Mouse (Mus musculus) heart, adult 2 months (tissue): ENCODE results near the gene Tab3.

Source experiments
- EP300 ChIP-seq: fragments of 200-500 bp; IDR thresholded peaks from 2 replicates; pipeline ENCODE4 v1.6.1; 2011; ENCODE audit warnings: low read depth, low read length, control low read depth; ENCODE audit not compliant: insufficient read depth
- POLR2A ChIP-seq: fragments of 200-500 bp; IDR thresholded peaks from 2 replicates; pipeline ENCODE4 v1.6.1; 2011; ENCODE audit warnings: mild to moderate bottlenecking, low read depth, low read length, control low read depth; ENCODE audit not compliant: insufficient read depth

DNA sequence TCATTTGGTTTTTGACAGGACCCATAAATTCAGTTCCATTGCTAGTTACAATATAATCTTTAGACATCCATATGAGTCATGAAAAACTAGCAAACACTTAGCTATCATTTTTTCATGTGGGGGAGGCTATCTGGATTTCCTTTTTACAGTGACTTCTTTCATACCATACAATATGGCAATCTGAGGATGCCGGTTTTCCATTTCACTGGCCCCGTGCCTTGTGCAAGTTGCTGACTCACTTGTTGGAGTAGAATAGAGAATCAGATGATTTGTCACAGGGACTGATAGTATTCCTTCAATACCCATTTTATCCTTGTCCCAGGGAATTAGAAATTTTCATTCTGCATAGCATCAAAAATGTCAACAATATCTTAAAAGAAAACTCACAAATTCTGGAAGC is 14.9 kb upstream of the Tab3 start:
- no peak for TF ChIP-seq POLR2A
- no peak for TF ChIP-seq EP300
